Mouse (Mus musculus) limb, embryonic 13.5 days (tissue): ENCODE measurements around the gene Creg2. TPM values are rescaled to one million over a fixed set of nuclear protein-coding genes. Genes with fewer than 3 reads are reported as not detected.

Source experiments
- ATAC-seq: fragments of 200-750 bp; cut with Nextera tagmentation; 2 replicates; pipeline ENCODE4 v1.8.0; 2017; ENCODE audit warnings: low read depth, moderate number of reproducible peaks, moderate TSS enrichment; ENCODE audit not compliant: low FRiP score
- H3K27ac ChIP-seq: fragments of 300-500 bp; sonication (generic); 2 replicates; pipeline ENCODE4 v1.5.1; 2015; ENCODE audit warnings: inconsistent platforms, mild to moderate bottlenecking, moderate library complexity
- H3K27me3 ChIP-seq: fragments of 300-500 bp; sonication (generic); 2 replicates; pipeline ENCODE4 v1.6.1; 2015; ENCODE audit warnings: mild to moderate bottlenecking, inconsistent platforms
- H3K36me3 ChIP-seq: fragments of 300-500 bp; sonication (generic); 2 replicates; pipeline ENCODE4 v1.6.1; 2015; ENCODE audit warnings: inconsistent platforms, mild to moderate bottlenecking, moderate library complexity
- H3K4me1 ChIP-seq: fragments of 300-500 bp; sonication (generic); 2 replicates; pipeline ENCODE4 v1.6.1; 2015; ENCODE audit warnings: inconsistent platforms
- H3K4me2 ChIP-seq: fragments of 300-500 bp; sonication (generic); replicated peaks from 2 replicates; pipeline ENCODE4 v1.6.1; 2015; ENCODE audit warnings: inconsistent platforms, mild to moderate bottlenecking, moderate library complexity
- H3K4me3 ChIP-seq: fragments of 300-500 bp; sonication (generic); 2 replicates; pipeline ENCODE4 v1.5.1; 2015; ENCODE audit warnings: moderate library complexity, mild to moderate bottlenecking, inconsistent platforms
- H3K9ac ChIP-seq: fragments of 300-500 bp; sonication (generic); 2 replicates; pipeline ENCODE4 v1.6.1; 2015; ENCODE audit warnings: mild to moderate bottlenecking, inconsistent platforms
- H3K9me3 ChIP-seq: fragments of 300-500 bp; sonication (generic); 2 replicates; pipeline ENCODE4 v1.6.1; 2016; ENCODE audit warnings: inconsistent platforms
- WGBS: fragments of 180-500 bp; shearing (Covaris S2); methylation state at CpG from one replicate; pipeline ENCODE4 v1.1.7; 2015; 5-methylcytosine and 5-hydroxymethylcytosine counted together
- polyA plus RNA-seq: library from polyadenylated mRNA; unstranded; fragments of >200 nt; fragmentation: Nextera tagmentation; extraction: Ambion mirVana; gene quantifications from 2 replicates; pipeline ENCODE4 v1.2.1, GENCODE M21; 2015

The Creg2 gene
- polyA plus RNA-seq, 1 experiment from 2014 or later, result 0.15 TPM

DNA sequence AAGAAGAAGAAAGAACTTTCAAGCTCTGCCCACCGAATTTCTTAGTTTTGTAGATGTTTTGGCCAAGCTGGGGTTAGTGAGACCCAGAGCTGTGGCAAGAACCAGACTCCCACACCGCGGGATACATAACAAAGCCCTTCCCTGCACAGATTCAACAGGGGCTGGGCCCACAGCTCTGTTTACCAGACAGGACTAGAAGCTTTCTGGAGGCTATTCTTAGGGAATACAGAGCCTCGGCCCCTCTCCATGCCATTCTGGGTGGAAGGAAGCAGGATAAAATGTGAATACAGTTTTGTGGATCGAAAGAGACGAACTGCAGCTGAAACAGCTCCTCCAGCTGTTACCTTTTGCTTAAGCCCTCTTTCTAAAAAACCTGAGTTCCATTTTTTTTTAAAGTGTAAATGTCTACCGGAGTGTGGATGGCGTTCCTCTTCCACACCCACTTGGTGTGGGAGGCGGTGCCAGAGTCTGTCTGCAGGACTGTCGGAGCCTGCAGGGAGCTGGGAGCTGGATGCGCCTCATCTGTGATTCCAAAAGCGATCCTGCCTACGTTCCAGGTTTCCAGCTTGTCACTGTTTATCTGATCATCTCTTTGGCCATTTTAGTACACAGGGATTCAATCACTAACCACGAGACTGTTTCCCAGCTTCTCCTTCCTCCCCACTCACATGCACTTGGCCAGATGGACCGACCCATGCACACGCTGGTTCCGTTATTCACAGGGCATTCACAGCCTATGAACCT lies 1.4 kb downstream of the Creg2 start:
- Histone ChIP-seq H3K27ac (no peak overlapping the region), H3K36me3 (no peaks in the 10 kb centered on the region), H3K4me1 (peaks cover 23% of the 10 kb centered on the region), H3K27me3 (peaks cover 61% of the 10 kb centered on the region), H3K4me3 (peak overlapping the region; percentile 58), H3K9me3 (no peaks in the 10 kb centered on the region), H3K9ac (peak overlapping the region; percentile 63), H3K4me2 (peak overlapping the region; percentile 100)
- no peak; the same call in 1 of the 2 replicates for ATAC-seq
- 18% methylated on average over 17 of the region's 17 CpGs for WGBS

DNA sequence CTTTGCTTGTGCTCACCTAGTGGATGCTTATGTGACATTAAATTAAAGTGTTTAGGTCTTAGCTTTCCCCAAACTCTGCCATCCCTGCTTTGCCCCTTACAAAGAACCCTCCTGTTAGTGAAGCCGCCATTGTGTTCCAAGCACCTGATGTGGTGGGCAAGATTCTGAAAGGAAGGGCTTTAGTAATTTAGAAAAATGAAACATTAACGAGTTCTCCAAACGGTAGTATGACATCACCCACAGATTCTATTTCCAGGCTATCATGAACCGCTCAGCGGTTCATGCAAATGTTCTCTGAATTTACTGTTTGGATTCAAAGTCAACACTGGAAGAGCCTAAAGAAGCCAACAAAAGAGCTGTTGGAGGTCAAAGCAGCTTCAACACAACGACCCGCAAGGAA lies 2.7 kb downstream of the Creg2 start:
- ATAC-seq, result no peak
- 83% methylated on average over 7 of the region's 7 CpGs for WGBS
- Histone ChIP-seq H3K9me3 (no peaks in the 10 kb centered on the region), H3K27me3 (peaks cover 60% of the 10 kb centered on the region), H3K9ac (no peak overlapping the region), H3K27ac (no peak overlapping the region), H3K36me3 (no peaks in the 10 kb centered on the region), H3K4me1 (peaks cover 23% of the 10 kb centered on the region), H3K4me2 (no peak overlapping the region), H3K4me3 (no peak overlapping the region)

DNA sequence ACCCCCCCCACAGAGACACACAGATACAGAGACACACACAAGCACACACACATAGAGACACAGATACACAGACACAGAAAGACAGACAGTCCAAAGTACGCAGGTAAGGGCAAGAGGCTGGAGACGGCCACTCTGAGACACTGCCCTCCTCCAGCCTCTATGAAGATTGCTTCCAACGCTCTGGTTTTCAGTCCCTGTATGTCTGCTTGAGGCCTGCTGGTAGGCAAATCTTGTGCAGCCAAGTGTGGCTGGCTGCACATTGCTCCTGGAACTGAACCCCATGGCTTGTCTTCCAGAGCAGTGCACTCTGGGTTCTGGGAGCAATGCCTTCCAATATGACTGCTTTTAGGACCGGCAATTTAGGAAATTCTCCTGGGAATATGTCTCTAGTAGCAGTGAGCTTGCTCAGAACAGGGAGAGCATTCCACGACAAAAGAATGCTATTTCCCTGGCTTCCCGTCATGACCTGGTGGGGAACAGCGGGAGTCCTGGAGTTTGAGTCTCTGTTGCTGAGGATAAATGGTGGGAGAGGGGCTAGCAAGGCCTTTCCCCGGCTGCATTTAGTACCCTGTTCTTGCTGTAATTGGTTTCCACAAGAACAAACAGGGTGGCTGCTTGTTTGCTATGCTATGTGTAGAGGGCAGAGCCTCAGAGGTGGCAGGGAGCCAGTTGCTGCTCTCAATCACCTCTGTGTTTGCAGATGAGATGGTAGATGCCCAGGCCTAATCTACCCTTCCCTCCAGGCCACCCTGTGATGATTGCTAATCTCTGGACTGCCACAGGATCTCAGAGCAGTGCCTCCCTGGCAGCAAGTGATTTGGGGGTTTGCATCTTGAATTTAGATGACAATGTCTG lies 5.1 kb downstream of the Creg2 start:
- Histone ChIP-seq H3K4me1 (peaks cover 22% of the 10 kb centered on the region), H3K4me3 (no peak overlapping the region), H3K27me3 (peaks cover 36% of the 10 kb centered on the region), H3K27ac (peak overlapping the region; percentile 33; the same call in 1 of the 2 replicates), H3K36me3 (no peaks in the 10 kb centered on the region), H3K9ac (no peak overlapping the region), H3K9me3 (no peaks in the 10 kb centered on the region), H3K4me2 (no peak overlapping the region)
- ATAC-seq, result no peak
- WGBS, result 47% methylated on average over 8 of the region's 8 CpGs

DNA sequence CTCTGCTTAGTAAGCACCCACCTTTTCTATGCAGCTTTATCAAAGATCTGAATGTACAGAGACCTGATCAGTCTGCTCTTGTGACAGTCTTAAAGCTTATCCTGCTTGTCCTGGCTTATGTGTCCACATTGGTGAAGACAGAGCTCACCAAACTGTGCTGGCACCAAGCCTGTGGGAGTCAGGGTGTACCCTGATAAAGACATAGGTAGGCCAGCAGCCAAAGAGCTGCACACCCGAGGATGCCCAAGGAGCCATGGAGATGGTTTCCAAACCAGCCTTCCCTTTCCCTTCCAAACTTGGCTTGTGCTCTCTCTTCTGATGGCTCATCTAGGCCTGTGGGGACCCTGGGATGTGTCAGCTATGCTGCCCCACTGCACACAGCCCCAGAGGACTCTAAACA lies 6.9 kb downstream of the Creg2 start:
- H3K9me3 ChIP-seq, result no peaks in the 10 kb centered on the region
- WGBS, result 64% methylated on average over 1 of the region's 1 CpGs
- no peak for ATAC-seq
- H3K4me2 ChIP-seq, result no peak overlapping the region
- H3K27me3 ChIP-seq, result peaks cover 18% of the 10 kb centered on the region
- no peak overlapping the region for H3K9ac ChIP-seq
- H3K4me1 ChIP-seq, result peaks cover 7% of the 10 kb centered on the region; the same call in 1 of the 2 replicates
- no peak overlapping the region for H3K27ac ChIP-seq
- no peak overlapping the region for H3K4me3 ChIP-seq
- H3K36me3 ChIP-seq, result no peaks in the 10 kb centered on the region

GRCm38 (mm10) chr1:39641667-39642066 lies 9.6 kb downstream of the Creg2 start:
- WGBS, result 92% methylated on average over 7 of the region's 7 CpGs

GRCm38 (mm10) chr1:39637139-39637538 lies 14.1 kb downstream of the Creg2 start:
- Histone ChIP-seq H3K9ac (no peak overlapping the region), H3K27me3 (no peaks in the 10 kb centered on the region), H3K9me3 (no peaks in the 10 kb centered on the region), H3K4me3 (no peak overlapping the region), H3K27ac (no peak overlapping the region), H3K36me3 (no peaks in the 10 kb centered on the region), H3K4me2 (no peak overlapping the region), H3K4me1 (peaks cover 6% of the 10 kb centered on the region; the same call in 1 of the 2 replicates)
- no peak for ATAC-seq
- 61% methylated on average over 8 of the region's 8 CpGs for WGBS

More at GRCm38 (mm10) chr1:39641667-39642066, 9.6 kb downstream of the Creg2 start:
- no peak overlapping the region for H3K27ac ChIP-seq
- no peak overlapping the region for H3K4me3 ChIP-seq
- no peaks in the 10 kb centered on the region for H3K27me3 ChIP-seq
- ATAC-seq, result no peak
- no peak overlapping the region for H3K4me2 ChIP-seq
- H3K9me3 ChIP-seq, result no peaks in the 10 kb centered on the region
- peaks cover 9% of the 10 kb centered on the region for H3K4me1 ChIP-seq
- no peaks in the 10 kb centered on the region for H3K36me3 ChIP-seq
- no peak overlapping the region for H3K9ac ChIP-seq

DNA sequence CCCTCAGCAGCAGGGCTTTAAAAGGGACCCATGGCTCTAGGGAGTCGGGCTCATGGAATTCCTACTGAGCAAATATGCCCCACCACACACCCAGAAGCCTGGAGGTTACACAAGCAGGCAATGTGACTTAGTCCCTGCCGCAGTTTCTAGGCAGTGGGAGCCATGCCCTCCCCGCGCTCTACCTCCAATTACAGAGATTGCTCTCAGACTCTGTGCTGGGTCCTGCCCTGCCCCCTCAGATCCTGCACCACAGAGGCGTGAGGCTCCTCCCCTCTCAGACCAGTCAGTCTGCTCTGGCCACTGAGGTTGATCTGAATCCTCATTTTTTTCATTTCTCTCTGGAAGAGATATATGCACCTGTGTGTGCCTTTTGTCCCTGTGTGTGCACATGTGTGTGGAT lies 14.6 kb downstream of the Creg2 start:
- no peaks in the 10 kb centered on the region for H3K9me3 ChIP-seq
- 7% methylated on average over 5 of the region's 5 CpGs for WGBS
- H3K4me2 ChIP-seq, result no peak overlapping the region
- peaks cover 6% of the 10 kb centered on the region; the same call in 1 of the 2 replicates for H3K4me1 ChIP-seq
- H3K9ac ChIP-seq, result no peak overlapping the region
- ATAC-seq, result no peak
- no peaks in the 10 kb centered on the region for H3K36me3 ChIP-seq
- H3K27ac ChIP-seq, result no peak overlapping the region
- no peak overlapping the region for H3K4me3 ChIP-seq
- H3K27me3 ChIP-seq, result no peaks in the 10 kb centered on the region

DNA sequence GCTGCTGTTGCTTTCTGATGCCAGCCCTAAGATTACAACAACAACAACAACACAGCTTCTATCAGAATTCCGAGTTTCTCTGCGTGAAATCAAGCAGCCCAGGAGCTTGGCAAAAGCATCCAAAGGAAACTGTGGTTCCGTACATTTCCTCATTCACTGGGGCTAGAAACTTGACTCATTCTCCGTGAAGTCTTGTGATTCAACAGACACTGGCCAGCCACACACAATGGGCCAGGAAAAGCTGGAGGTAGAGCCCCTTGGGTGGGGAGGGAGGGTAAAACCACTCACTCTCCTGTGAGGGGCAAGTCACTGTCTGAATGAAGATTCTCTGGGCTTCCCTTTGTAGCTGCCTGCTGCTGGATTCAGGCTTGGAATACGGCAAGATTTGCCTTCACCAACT lies 15.1 kb downstream of the Creg2 start:
- ATAC-seq, result no peak
- H3K4me2 ChIP-seq, result no peak overlapping the region
- no peak overlapping the region for H3K4me3 ChIP-seq
- 46% methylated on average over 5 of the region's 5 CpGs for WGBS
- H3K9ac ChIP-seq, result no peak overlapping the region
- peaks cover 6% of the 10 kb centered on the region; the same call in 1 of the 2 replicates for H3K4me1 ChIP-seq
- no peaks in the 10 kb centered on the region for H3K36me3 ChIP-seq
- no peak overlapping the region for H3K27ac ChIP-seq
- H3K9me3 ChIP-seq, result no peaks in the 10 kb centered on the region
- H3K27me3 ChIP-seq, result no peaks in the 10 kb centered on the region

GRCm38 (mm10) chr1:39628606-39629005 lies 22.7 kb downstream of the Creg2 start:
- Histone ChIP-seq H3K4me3 (no peak overlapping the region), H3K4me1 (no peaks in the 10 kb centered on the region), H3K9me3 (no peaks in the 10 kb centered on the region), H3K4me2 (no peak overlapping the region), H3K36me3 (no peaks in the 10 kb centered on the region), H3K27me3 (no peaks in the 10 kb centered on the region), H3K27ac (no peak overlapping the region), H3K9ac (no peak overlapping the region)
- ATAC-seq, result no peak
- 85% methylated on average over 9 of the region's 9 CpGs for WGBS

DNA sequence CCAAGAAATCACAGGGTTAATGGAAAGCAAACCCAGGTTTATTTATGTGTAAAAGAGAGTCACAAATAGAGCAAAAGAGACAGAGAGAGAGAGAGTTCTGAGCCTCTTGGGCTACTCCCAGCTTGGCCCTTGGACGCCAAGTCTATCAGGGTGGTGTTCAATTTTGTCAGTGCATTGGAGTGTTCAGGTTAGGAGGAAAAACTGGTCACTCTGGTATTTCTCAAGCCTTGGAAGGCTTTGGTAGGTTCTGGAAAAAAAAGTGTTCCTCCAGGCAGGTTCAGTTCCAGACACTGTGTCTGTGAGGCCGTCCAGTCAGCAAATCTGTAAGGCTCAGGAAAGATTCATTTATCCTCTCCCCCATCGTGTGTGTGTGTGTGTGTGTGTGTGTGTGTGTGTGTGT lies 25.8 kb downstream of the Creg2 start:
- H3K27me3 ChIP-seq, result no peaks in the 10 kb centered on the region

GRCm38 (mm10) chr1:39623729-39624128 lies 27.5 kb downstream of the Creg2 start:
- no peak for ATAC-seq
- 59% methylated on average over 1 of the region's 1 CpGs for WGBS
- no peak overlapping the region for H3K9ac ChIP-seq

More for the DNA sequence above, 25.8 kb downstream of the Creg2 start:
- no peaks in the 10 kb centered on the region for H3K36me3 ChIP-seq
- no peak overlapping the region for H3K9ac ChIP-seq
- H3K4me1 ChIP-seq, result no peaks in the 10 kb centered on the region
- no peak for ATAC-seq
- H3K9me3 ChIP-seq, result peaks cover 3% of the 10 kb centered on the region
- H3K27ac ChIP-seq, result no peak overlapping the region
- H3K4me2 ChIP-seq, result no peak overlapping the region
- 53% methylated on average over 3 of the region's 3 CpGs for WGBS
- H3K4me3 ChIP-seq, result no peak overlapping the region

GRCm38 (mm10) chr1:39623106-39623505 lies 28.2 kb downstream of the Creg2 start:
- H3K4me1 ChIP-seq, result peaks cover 8% of the 10 kb centered on the region; the same call in 1 of the 2 replicates
- no peak for ATAC-seq
- peaks cover 5% of the 10 kb centered on the region for H3K9me3 ChIP-seq
- H3K27ac ChIP-seq, result no peak overlapping the region
- no peaks in the 10 kb centered on the region for H3K36me3 ChIP-seq
- H3K4me3 ChIP-seq, result no peak overlapping the region
- no peak overlapping the region for H3K4me2 ChIP-seq
- 94% methylated on average over 5 of the region's 5 CpGs for WGBS
- H3K27me3 ChIP-seq, result no peaks in the 10 kb centered on the region
- no peak overlapping the region for H3K9ac ChIP-seq

More at GRCm38 (mm10) chr1:39623729-39624128, 27.5 kb downstream of the Creg2 start:
- no peaks in the 10 kb centered on the region for H3K36me3 ChIP-seq
- H3K27ac ChIP-seq, result no peak overlapping the region
- H3K27me3 ChIP-seq, result no peaks in the 10 kb centered on the region
- peaks cover 5% of the 10 kb centered on the region for H3K9me3 ChIP-seq
- no peak overlapping the region for H3K4me3 ChIP-seq
- no peak overlapping the region for H3K4me2 ChIP-seq
- H3K4me1 ChIP-seq, result peaks cover 2% of the 10 kb centered on the region; the same call in 1 of the 2 replicates
